Comparison of ENCODE assay signal across 8 mouse cellular contexts in the genomic region with DNA sequence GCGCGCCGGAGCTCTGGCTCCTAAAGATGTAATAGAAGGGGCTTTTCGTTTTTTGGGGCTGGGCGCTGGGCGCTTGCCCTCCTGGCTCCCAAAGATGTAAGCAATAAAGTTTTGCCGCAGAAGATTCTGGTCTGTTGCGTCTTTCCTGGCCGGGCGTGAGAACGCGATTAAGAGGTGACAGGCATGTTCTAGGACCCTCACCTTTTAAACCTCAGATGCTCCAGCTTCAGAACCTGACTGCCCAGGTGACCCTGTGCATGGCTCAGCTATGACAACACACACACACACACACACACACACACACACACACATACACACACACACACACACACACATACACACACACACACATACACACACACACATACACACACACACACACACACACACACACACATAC.
A peak's percentile ranks its signal among the peaks of the same experiment; 100 is the strongest.
DNase-seq lines count a peak whose midpoint lies in the region; ATAC-seq and TF ChIP-seq lines count a peak whose summit lies in the region.
"Not testable (repeated sequence)": the region's sequence is repeated elsewhere in the genome, so short reads cannot be mapped to it uniquely, and the experiment has no call there.

No protein-coding gene starts in this region.

- not testable (repeated sequence) for TF ChIP-seq POLR2A in spleen, adult 2 months (IDR thresholded peaks at IDR 0.05; ENCODE audit: low read depth, low read length)

- peak; percentile 58 for DNase-seq in CD4-positive, CD25-positive, alpha-beta regulatory T cell, adult 2 months (ENCODE audit: low read depth, low spot score)
- not testable (repeated sequence) for DNase-seq in embryonic facial prominence, embryonic 14.5 days (ENCODE audit: low spot score); heart, embryonic 10.5 days (ENCODE audit: low spot score); kidney, postnatal 0 days (ENCODE audit: low spot score); liver, embryonic 14.5 days (ENCODE audit: low read depth in 3 of 3, low spot score in 3 of 3); spleen, adult 2 months (ENCODE audit: low read depth in 1 of 2, low spot score in 2 of 2)

- peak overlapping the region; percentile 19; the same call in 1 of the 2 replicates for H3K9ac ChIP-seq in embryonic facial prominence, embryonic 14.5 days (ENCODE audit: low read depth, low read length)
- not testable (repeated sequence) for H3K9ac ChIP-seq in hindbrain, embryonic 15.5 days; kidney, postnatal 0 days (ENCODE audit: low read depth, low read length); liver, embryonic 14.5 days (replicated peaks); midbrain, embryonic 13.5 days (replicated peaks)

- not testable (repeated sequence) for ATAC-seq in embryonic facial prominence, embryonic 14.5 days (ENCODE audit: low read depth); hindbrain, embryonic 15.5 days (ENCODE audit: low FRiP score, low read depth); kidney, postnatal 0 days (replicated peaks; ENCODE audit: low FRiP score, low read depth); liver, embryonic 14.5 days (ENCODE audit: insufficient read depth); midbrain, embryonic 13.5 days

- TF ChIP-seq CTCF in kidney, postnatal 0 days (IDR thresholded peaks at IDR 0.05; ENCODE audit: low read depth); liver, embryonic 14.5 days (IDR thresholded peaks at IDR 0.05; ENCODE audit: low read depth); spleen, adult 2 months (IDR thresholded peaks at IDR 0.05; ENCODE audit: extremely low read depth, insufficient read depth, insufficient read length, insufficient replicate concordance): not testable (repeated sequence)

- H3K27me3 ChIP-seq in embryonic facial prominence, embryonic 14.5 days (replicated peaks; ENCODE audit: control insufficient read depth, insufficient read depth, low read length); heart, embryonic 10.5 days (ENCODE audit: insufficient read depth, poor library complexity, severe bottlenecking); hindbrain, embryonic 15.5 days; kidney, postnatal 0 days (ENCODE audit: insufficient read depth, low read length); liver, embryonic 14.5 days (ENCODE audit: control insufficient read depth, insufficient read depth, low read length); spleen, adult 2 months (ENCODE audit: control insufficient read depth, insufficient read depth, low read length): not testable (repeated sequence)
- peaks cover 16% of the 10 kb centered on the region; the same call in 1 of the 2 replicates for H3K27me3 ChIP-seq in midbrain, embryonic 13.5 days

- H3K4me2 ChIP-seq in embryonic facial prominence, embryonic 14.5 days (ENCODE audit: low read depth, low read length), result peak overlapping the region; percentile 43
- H3K4me2 ChIP-seq in hindbrain, embryonic 15.5 days, result peak overlapping the region; percentile 50
- peak overlapping the region; percentile 37; the same call in 1 of the 2 replicates for H3K4me2 ChIP-seq in kidney, postnatal 0 days (ENCODE audit: low read length)
- peak overlapping the region; percentile 50 for H3K4me2 ChIP-seq in liver, embryonic 14.5 days (ENCODE audit: low read depth)
- H3K4me2 ChIP-seq in midbrain, embryonic 13.5 days (replicated peaks), result peak overlapping the region; percentile 48

- H3K4me1 ChIP-seq in embryonic facial prominence, embryonic 14.5 days (ENCODE audit: control insufficient read depth, insufficient read depth, low read length); kidney, postnatal 0 days (replicated peaks; ENCODE audit: insufficient read depth, low read length); liver, embryonic 14.5 days (replicated peaks; ENCODE audit: control insufficient read depth in 2 of 2, insufficient read depth in 2 of 2, low read length in 1 of 2); spleen, adult 2 months (ENCODE audit: control insufficient read depth, insufficient read depth, insufficient read length): not testable (repeated sequence)
- H3K4me1 ChIP-seq in heart, embryonic 10.5 days, result peaks cover 24% of the 10 kb centered on the region
- H3K4me1 ChIP-seq in hindbrain, embryonic 15.5 days (replicated peaks), result peaks cover 41% of the 10 kb centered on the region
- H3K4me1 ChIP-seq in midbrain, embryonic 13.5 days (replicated peaks), result peaks cover 37% of the 10 kb centered on the region

- H3K36me3 ChIP-seq in embryonic facial prominence, embryonic 14.5 days (ENCODE audit: control insufficient read depth, insufficient read depth, low read length); heart, embryonic 10.5 days; hindbrain, embryonic 15.5 days; kidney, postnatal 0 days (ENCODE audit: insufficient read depth, low read length); liver, embryonic 14.5 days (replicated peaks; ENCODE audit: control insufficient read depth, insufficient read depth, low read depth); midbrain, embryonic 13.5 days; spleen, adult 2 months (ENCODE audit: control insufficient read depth, insufficient read depth, low read length): not testable (repeated sequence)

- H3K9me3 ChIP-seq in embryonic facial prominence, embryonic 14.5 days (ENCODE audit: control insufficient read depth, low read length); heart, embryonic 10.5 days; hindbrain, embryonic 15.5 days; kidney, postnatal 0 days (replicated peaks; ENCODE audit: low read length); liver, embryonic 14.5 days (ENCODE audit: control insufficient read depth, low read length); midbrain, embryonic 13.5 days: not testable (repeated sequence)

- H3K27ac ChIP-seq in embryonic facial prominence, embryonic 14.5 days (replicated peaks; ENCODE audit: low read depth, low read length), result 0 out of 2 replicates have a peak overlapping the region, but pooled peaks have one; percentile 33
- peak overlapping the region; percentile 56; the same call in 1 of the 2 replicates for H3K27ac ChIP-seq in heart, embryonic 10.5 days
- H3K27ac ChIP-seq in hindbrain, embryonic 15.5 days (replicated peaks), result peak overlapping the region; percentile 55
- H3K27ac ChIP-seq in kidney, postnatal 0 days, result peak overlapping the region; percentile 71; the same call in 1 of the 2 replicates
- not testable (repeated sequence) for H3K27ac ChIP-seq in liver, embryonic 14.5 days; midbrain, embryonic 13.5 days
- H3K27ac ChIP-seq in spleen, adult 2 months (ENCODE audit: insufficient read depth, low read length), result peak overlapping the region; percentile 65

- peak overlapping the region; percentile 25 for H3K4me3 ChIP-seq in embryonic facial prominence, embryonic 14.5 days (ENCODE audit: low read depth, low read length)
- H3K4me3 ChIP-seq in heart, embryonic 10.5 days, result peak overlapping the region; percentile 47
- H3K4me3 ChIP-seq in hindbrain, embryonic 15.5 days, result peak overlapping the region; percentile 30
- not testable (repeated sequence) for H3K4me3 ChIP-seq in kidney, postnatal 0 days (replicated peaks; ENCODE audit: low read depth, low read length)
- peak overlapping the region; percentile 34 to 46 for H3K4me3 ChIP-seq in liver, embryonic 14.5 days (ENCODE audit: insufficient read depth in 1 of 2, low read depth in 2 of 2, low read length in 2 of 2)
- H3K4me3 ChIP-seq in midbrain, embryonic 13.5 days (replicated peaks), result peak overlapping the region; percentile 31
- H3K4me3 ChIP-seq in spleen, adult 2 months (ENCODE audit: extremely low read depth, insufficient read depth, insufficient read length), result peak overlapping the region; percentile 31; the same call in 1 of the 2 replicates

- 45% methylated on average over 12 of the region's 12 CpGs for WGBS in embryonic facial prominence, embryonic 14.5 days
- 33% methylated on average over 12 of the region's 12 CpGs for WGBS in heart, embryonic 10.5 days
- 30% methylated on average over 12 of the region's 12 CpGs for WGBS in hindbrain, embryonic 15.5 days
- 30% methylated on average over 12 of the region's 12 CpGs for WGBS in kidney, postnatal 0 days
- 17% methylated on average over 11 of the region's 12 CpGs for WGBS in liver, embryonic 14.5 days (ENCODE audit: insufficient replicate concordance)
- 41% methylated on average over 12 of the region's 12 CpGs for WGBS in midbrain, embryonic 13.5 days
- 32% methylated on average over 12 of the region's 12 CpGs for WGBS in spleen, adult 2 months

- TF ChIP-seq EP300 in liver, embryonic 14.5 days (IDR thresholded peaks at IDR 0.05; ENCODE audit: low read depth), result not testable (repeated sequence)
